Mouse (Mus musculus) ES-E14 (cell line): Measurements from ENCODE around the gene Rps6kc1. TPM values are rescaled to one million over a fixed set of nuclear protein-coding genes. Genes with fewer than 3 reads are reported as not detected.

ENCODE experiments used
- DNase-seq: peaks from one replicate; pipeline ENCODE4 v3.0.0-alpha.2; 2013; ENCODE audit warnings: low read depth, low spot score
- H3K27ac ChIP-seq: 2 replicates; pipeline ENCODE4 v1.5.1; 2012; ENCODE audit warnings: low read depth, mild to moderate bottlenecking, low read length, moderate library complexity, mixed read lengths; ENCODE audit not compliant: poor library complexity, insufficient read depth, severe bottlenecking
- H3K36me3 ChIP-seq: 2 replicates; pipeline ENCODE4 v1.6.1; 2012; ENCODE audit warnings: mild to moderate bottlenecking, low read length, moderate library complexity, mixed read lengths; ENCODE audit not compliant: control insufficient read depth, poor library complexity, insufficient read depth, severe bottlenecking
- H3K4me1 ChIP-seq, 2 experiments: fragments of 150-350 bp in 1 of 2; sonication (generic) in 1 of 2; 2 replicates each; pipeline ENCODE4 v1.6.1; 2012; ENCODE audit warnings: low read length in 2 of 2, mild to moderate bottlenecking in 1 of 2, mixed read lengths in 1 of 2; ENCODE audit not compliant: control insufficient read depth in 2 of 2, insufficient read depth in 2 of 2, poor library complexity in 1 of 2
- H3K4me3 ChIP-seq, 2 experiments: fragments of 150-350 bp in 1 of 2; sonication (generic) in 1 of 2; 2 replicates each; pipeline ENCODE4 v1.5.1; 2012; ENCODE audit warnings: low read length in 2 of 2, low read depth in 1 of 2, mild to moderate bottlenecking in 1 of 2, mixed read lengths in 1 of 2; ENCODE audit not compliant: insufficient read depth in 1 of 2, poor library complexity in 1 of 2, severe bottlenecking in 1 of 2
- H3K9ac ChIP-seq: 2 replicates; pipeline ENCODE4 v1.6.1; 2012; ENCODE audit warnings: low read depth, mild to moderate bottlenecking, low read length, mixed read lengths; ENCODE audit not compliant: poor library complexity, insufficient read depth, severe bottlenecking
- H3K9me3 ChIP-seq: fragments of 150-350 bp; sonication (generic); 2 replicates; pipeline ENCODE4 v1.6.1; 2012; ENCODE audit warnings: low read depth, mild to moderate bottlenecking, low read length; ENCODE audit not compliant: control insufficient read depth, insufficient read depth
- CHD2 ChIP-seq: IDR thresholded peaks from 2 replicates; pipeline ENCODE4 v1.6.1; 2014; ENCODE audit warnings: mild to moderate bottlenecking, low read depth, low read length, inconsistent platforms
- HCFC1 ChIP-seq: IDR thresholded peaks from 2 replicates; pipeline ENCODE4 v1.6.1; 2012; ENCODE audit warnings: low read length, inconsistent platforms, borderline replicate concordance; ENCODE audit not compliant: insufficient read depth
- MAFK ChIP-seq: IDR thresholded peaks from 2 replicates; pipeline ENCODE4 v1.6.1; 2014; ENCODE audit warnings: mild to moderate bottlenecking, low read depth, low read length, inconsistent platforms; ENCODE audit not compliant: insufficient read depth
- ZC3H11A ChIP-seq: IDR thresholded peaks from 2 replicates; pipeline ENCODE4 v1.6.1; 2012; ENCODE audit warnings: low read depth, mild to moderate bottlenecking, inconsistent platforms, low read length, borderline replicate concordance
- ZNF384 ChIP-seq: IDR thresholded peaks from 2 replicates; pipeline ENCODE4 v1.6.1; 2012; ENCODE audit warnings: low read depth, low read length, inconsistent platforms
- in situ Hi-C, 2 experiments: fragments of 600-800 bp; cut with MboI; formaldehyde crosslinking; loops; one replicate each; pipeline ENCODE4 v1.15.1; 2025; ENCODE audit warnings: low sequenced_read_pairs in 2 of 2, inconsistent platforms in 1 of 2; ENCODE audit not compliant: unreplicated experiment in 2 of 2
- total RNA-seq: library from RNA; depleted of rRNA; stranded (reverse); fragments of 300-350 nt; gene quantifications from 2 replicates; pipeline ENCODE4 v1.2.3, GENCODE M21; 2012

Rps6kc1 gene
- total RNA-seq, 1 experiment, result 19.3 TPM

DNA sequence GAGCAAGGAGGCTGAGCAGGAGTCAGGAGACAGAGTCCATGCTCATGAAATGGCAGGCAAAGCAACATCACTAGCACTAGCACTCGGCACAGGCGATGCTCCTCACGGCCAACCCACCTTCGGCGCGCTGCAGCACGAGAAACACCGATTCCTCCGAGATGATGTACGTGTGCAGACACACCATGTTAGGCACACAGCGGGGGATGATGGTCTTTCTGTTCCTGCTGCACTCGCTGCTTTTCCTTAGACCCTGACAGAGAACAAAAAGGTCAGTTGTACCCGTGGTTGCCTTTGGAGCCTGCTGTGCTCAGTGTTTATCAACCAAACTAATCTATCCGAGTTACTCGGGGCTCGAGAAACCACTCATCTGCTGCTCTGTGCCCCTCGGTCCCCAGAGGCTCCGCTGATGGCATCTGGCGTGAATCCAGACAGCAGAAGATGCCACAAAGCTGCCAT, 102.8 kb downstream of the Rps6kc1 start:
- DNase-seq, result no peak
- H3K27ac ChIP-seq, result no peak overlapping the region

DNA sequence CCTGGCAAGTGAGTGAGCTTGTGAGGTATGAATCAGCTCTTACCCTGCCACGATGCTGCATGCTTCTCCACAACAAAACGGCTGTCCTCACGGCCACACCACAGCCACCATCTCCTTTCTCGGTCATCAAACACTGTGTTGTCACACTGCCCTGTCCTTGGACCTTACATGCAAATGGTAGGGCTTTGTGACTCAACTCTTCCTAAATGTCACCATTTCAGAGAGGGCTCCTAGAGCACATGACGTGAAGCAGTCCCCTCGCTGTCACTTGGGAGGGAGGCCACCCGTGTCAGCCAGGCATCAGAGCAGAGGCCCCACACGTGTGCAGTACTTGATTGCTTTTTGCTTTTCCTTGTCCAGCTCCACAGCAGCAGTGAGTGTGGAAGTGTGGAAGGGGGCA, 104.8 kb downstream of the Rps6kc1 start:
- Histone ChIP-seq H3K36me3 (peaks cover 3% of the 10 kb centered on the region; the same call in 1 of the 2 replicates), H3K4me3 (no peak overlapping the region), H3K4me1 (peaks cover 3 to 10% of the 10 kb centered on the region in 2 experiments; a peak in 2 of 4 replicates), H3K27ac (no peak overlapping the region), H3K9ac (no peak overlapping the region), H3K9me3 (no peaks in the 10 kb centered on the region)
- no peak for TF ChIP-seq MAFK
- TF ChIP-seq ZNF384, result no peak
- TF ChIP-seq ZC3H11A, result no peak
- no peak for TF ChIP-seq HCFC1
- TF ChIP-seq CHD2, result no peak
- DNase-seq, result no peak
- in situ Hi-C loops, result no loop called here

More for the DNA sequence above, 102.8 kb downstream of the Rps6kc1 start:
- Histone ChIP-seq H3K9ac (no peak overlapping the region; the same call in 1 of the 2 replicates), H3K9me3 (no peaks in the 10 kb centered on the region), H3K4me1 (peaks cover 3 to 8% of the 10 kb centered on the region in 2 experiments; a peak in 2 of 4 replicates), H3K4me3 (no peak overlapping the region), H3K36me3 (peaks cover 3% of the 10 kb centered on the region; the same call in 1 of the 2 replicates)
- in situ Hi-C loops, result no loop called here
- TF ChIP-seq ZC3H11A (no peak), HCFC1 (no peak), CHD2 (no peak), MAFK (no peak), ZNF384 (no peak)

DNA sequence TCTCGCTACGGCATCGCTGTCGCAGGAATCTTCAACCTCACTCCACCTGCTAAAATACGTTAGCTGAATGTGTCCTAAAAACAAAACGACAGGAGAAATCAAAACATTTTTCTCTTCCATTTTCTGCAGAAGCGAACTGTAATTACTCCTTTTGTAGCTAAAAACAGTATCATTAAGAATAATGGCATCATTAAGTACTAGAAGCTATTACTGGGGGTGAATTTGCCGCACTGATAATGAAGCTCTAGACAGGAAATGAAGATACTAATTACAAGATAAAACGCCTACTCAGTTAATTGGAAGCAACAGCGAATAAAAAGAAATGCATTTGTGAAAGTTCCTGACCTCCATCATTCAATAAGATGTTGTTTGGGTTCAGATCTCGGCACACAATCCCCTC, 112.9 kb downstream of the Rps6kc1 start:
- no peaks in the 10 kb centered on the region for H3K9me3 ChIP-seq
- peaks cover 5% of the 10 kb centered on the region for H3K36me3 ChIP-seq
- peaks cover 0 to 3% of the 10 kb centered on the region in 2 experiments; a peak in 1 of 4 replicates for H3K4me1 ChIP-seq
- no peak for DNase-seq
- TF ChIP-seq ZC3H11A (no peak), ZNF384 (no peak), HCFC1 (no peak), MAFK (no peak), CHD2 (no peak)
- no peak overlapping the region for H3K27ac ChIP-seq
- H3K4me3 ChIP-seq, result no peak overlapping the region
- in situ Hi-C loops, result no loop called here
- no peak overlapping the region for H3K9ac ChIP-seq

GRCm38 (mm10) chr1:190797483-190798058, 114.0 kb downstream of the Rps6kc1 start:
- H3K4me3 ChIP-seq, result no peak overlapping the region
- no peak for TF ChIP-seq ZNF384
- TF ChIP-seq HCFC1, result no peak
- TF ChIP-seq ZC3H11A, result no peak
- no peaks in the 10 kb centered on the region for H3K4me1 ChIP-seq
- in situ Hi-C loops, result no loop called here
- no peaks in the 10 kb centered on the region for H3K9me3 ChIP-seq
- peaks cover 5% of the 10 kb centered on the region for H3K36me3 ChIP-seq
- DNase-seq, result no peak
- H3K9ac ChIP-seq, result no peak overlapping the region
- H3K27ac ChIP-seq, result no peak overlapping the region

DNA sequence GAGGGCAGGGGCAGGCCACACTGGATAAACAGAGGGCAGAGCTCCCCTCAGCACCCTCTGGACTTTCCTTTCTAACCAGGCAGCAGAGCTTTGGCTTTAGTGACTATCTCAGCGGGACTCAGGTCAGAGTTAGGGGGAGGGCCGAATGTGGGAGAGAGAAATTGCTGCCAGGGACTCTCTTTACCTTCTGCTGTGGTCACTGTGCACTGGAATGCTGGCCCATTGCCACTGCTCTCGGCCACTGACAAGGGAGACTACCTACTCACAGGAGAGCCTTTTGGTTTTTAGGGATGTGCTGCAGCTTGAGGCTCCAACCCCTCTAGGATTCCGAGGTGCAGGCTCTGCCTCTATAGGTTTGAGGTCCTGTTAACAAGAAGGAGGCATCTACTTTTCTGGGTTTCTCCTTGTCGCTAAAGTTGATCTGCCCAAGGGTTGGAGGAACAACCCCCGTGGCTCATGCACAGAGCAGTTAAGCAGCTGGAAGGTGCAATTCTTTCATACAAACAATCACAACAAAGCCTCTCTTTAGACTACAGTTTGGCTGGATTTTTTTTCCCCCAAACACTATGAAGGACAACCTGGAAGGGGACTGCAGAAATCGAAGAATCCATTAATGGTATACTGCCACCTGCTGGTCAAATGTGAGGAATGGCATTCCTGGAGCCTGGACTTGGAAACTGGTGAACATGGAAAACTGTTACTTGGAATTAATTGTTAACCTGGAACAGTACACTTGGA, 114.7 kb downstream of the Rps6kc1 start:
- in situ Hi-C loops, result no loop called here
- Histone ChIP-seq H3K36me3 (peaks cover 5% of the 10 kb centered on the region), H3K9ac (no peak overlapping the region), H3K4me1 (no peaks in the 10 kb centered on the region), H3K27ac (no peak overlapping the region), H3K4me3 (no peak overlapping the region), H3K9me3 (no peaks in the 10 kb centered on the region)
- DNase-seq, result no peak
- TF ChIP-seq CHD2 (no peak), MAFK (no peak), ZNF384 (no peak), HCFC1 (no peak), ZC3H11A (no peak)
